Mouse (Mus musculus) embryonic stem cell, embryonic (primary cell): ENCODE measurements around the gene Golga4.

ENCODE experiments used
- CTCF ChIA-PET, 4 experiments: fragments of 300-600 bp in 2 of 4; fragments of 350-600 bp in 2 of 4; sonication (Branson Sonifier 250); formaldehyde crosslinking; loops; one replicate each; lab custom pipeline; 2022; ENCODE audit warnings: inconsistent platforms in 2 of 4; lab: Charles Lee
- POLR2A ChIA-PET, 4 experiments: fragments of 300-600 bp in 2 of 4; fragments of 350-600 bp in 2 of 4; sonication (Branson Sonifier 250); formaldehyde crosslinking; loops; one replicate each; lab custom pipeline; 2022; ENCODE audit warnings: antibody characterized with exemption in 4 of 4, inconsistent platforms in 1 of 4; lab: Charles Lee

Gene Golga4

DNA sequence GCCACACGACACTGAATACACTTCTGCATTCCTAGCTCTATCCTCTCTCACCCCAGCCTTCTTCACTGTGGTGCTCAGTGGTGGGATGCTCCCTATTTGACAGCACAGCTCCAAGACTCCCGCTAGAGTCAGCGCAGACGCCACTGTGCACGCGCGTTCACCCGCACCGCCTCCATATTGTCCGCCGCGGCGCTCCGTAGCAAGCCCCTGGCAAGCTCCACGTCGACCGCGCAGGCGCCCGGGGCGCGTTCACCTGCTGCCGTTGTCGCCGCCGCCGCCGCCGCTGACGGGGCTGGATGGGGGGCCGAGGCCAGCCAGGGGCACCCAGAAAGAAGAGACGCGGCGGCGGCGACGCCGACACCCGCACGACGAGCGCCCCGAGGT, at the start of gene Golga4:
Golga4 (plus strand) TSS at position 248 of the 384 bp plus-strand sequence.
- ChIA-PET CTCF (interaction anchor here in 3 of 4 experiments (0.7 to 1.8 kb wide), 9 partner anchors 9 to 811 kb away, joined by 3 to 8 read pairs (median 3); no protein-coding TSS in a partner anchor), POLR2A (interaction anchor here in 3 of 4 experiments (0.6 to 2.1 kb wide), 37 partner anchors 9 to 815 kb away, joined by 3 to 16 read pairs (median 4); partner anchors contain the start of genes Eomes (in 2 of the 3) and Cmc1 (in 1 of the 3))

DNA sequence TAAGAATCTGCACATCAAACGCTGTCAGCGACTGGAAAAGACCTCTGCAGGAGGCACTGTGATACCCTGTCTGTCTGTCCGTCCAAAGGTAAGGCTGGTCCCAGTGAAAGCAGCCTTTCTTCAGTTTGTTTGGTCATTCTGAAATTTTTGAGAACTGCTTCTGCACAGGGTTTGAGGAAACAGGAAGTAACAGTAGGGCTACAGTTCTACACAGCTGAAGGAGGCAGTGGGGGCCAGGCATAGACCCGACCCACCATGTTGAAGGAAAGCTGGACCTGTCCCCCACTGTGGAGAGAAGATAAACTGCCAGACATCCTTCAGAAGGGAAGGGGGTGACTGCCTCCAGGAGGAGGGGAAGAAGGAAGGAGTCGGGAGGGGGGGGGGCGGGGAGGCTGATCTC, 49.7 kb upstream of the Golga4 start:
- CTCF ChIA-PET: interaction anchor here in 1 of 4 experiments (0.6 kb wide), 1 partner anchor 1615 kb away, joined by 3 read pairs; no protein-coding TSS in a partner anchor
- POLR2A ChIA-PET: interaction anchor here in 2 of 4 experiments (0.6 to 2.1 kb wide), 4 partner anchors 11 to 374 kb away, joined by 3 to 9 read pairs (median 6); no protein-coding TSS in a partner anchor

DNA sequence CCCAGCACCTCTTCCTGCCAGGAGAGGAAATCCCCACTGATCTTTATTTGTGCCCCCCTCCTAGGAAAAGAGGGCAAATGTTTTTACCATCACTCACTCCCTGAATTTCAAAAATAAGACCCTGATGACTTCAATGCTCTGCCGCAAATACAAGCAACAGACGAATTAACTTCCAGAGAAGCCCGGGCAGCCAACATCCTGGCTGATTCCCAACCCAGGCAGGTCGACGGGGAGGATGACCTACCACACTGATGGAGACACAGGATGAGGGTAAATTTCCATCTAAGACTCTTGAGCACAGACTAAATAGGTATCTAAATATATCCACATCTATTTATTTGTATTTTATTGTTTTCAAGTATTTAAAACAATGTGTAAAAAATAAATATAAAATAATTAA, 48.0 kb upstream of the Golga4 start:
- ChIA-PET POLR2A (no interaction called here), CTCF (no interaction called here)

DNA sequence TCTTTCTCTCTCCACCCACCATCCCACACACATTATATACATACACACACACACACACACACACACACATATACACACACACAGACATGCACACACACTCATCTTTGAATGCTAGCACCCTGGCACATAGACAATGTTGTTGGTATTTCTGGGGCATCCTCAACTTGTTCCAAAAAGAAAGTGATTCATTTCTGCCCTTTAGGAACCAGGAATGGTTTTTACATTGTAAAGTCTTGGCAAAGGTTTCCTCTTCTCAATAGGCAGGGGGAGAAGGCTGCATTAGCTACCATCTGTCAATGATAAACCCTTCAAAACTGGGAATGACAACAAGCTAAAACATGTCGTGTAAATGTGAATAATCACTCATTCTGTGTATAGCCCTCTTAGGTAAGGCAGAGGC, 42.0 kb upstream of the Golga4 start:
- ChIA-PET CTCF (no interaction called here), POLR2A (interaction anchor here in 1 of 4 experiments (0.7 kb wide), 1 partner anchor 614 kb away, joined by 3 read pairs; no protein-coding TSS in a partner anchor)

DNA sequence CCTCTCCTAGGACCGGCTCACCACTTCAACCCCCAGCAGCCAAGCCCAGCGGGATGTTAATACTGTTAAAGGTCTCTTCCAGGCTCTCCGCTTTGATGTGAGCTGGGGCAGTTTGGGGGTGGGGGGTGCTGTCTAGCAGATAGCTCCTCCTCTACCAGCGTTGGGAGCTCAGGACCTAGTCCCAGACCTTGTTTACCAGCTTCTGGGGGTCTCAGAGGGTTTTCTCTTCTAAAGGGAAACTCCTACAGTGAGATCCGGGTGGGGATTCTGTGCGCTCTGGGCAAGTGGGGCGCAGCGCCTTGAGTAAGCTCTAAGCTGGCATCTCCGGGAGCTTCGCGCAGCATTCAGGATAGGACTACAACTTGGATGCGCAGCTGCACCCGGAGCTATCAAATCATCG, 37.8 kb upstream of the Golga4 start:
- POLR2A ChIA-PET: interaction anchor here in 3 of 4 experiments (0.5 to 4.4 kb wide), 15 partner anchors 9 to 113 kb away, joined by 3 to 23 read pairs (median 3); partner anchors contain the start of gene Eomes (in 2 of the 3)
- CTCF ChIA-PET: interaction anchor here (0.5 to 1.7 kb wide), 5 partner anchors 10 to 147 kb away, joined by 3 to 6 read pairs (median 4); partner anchors contain the start of gene Eomes (in 1 of the 4)

DNA sequence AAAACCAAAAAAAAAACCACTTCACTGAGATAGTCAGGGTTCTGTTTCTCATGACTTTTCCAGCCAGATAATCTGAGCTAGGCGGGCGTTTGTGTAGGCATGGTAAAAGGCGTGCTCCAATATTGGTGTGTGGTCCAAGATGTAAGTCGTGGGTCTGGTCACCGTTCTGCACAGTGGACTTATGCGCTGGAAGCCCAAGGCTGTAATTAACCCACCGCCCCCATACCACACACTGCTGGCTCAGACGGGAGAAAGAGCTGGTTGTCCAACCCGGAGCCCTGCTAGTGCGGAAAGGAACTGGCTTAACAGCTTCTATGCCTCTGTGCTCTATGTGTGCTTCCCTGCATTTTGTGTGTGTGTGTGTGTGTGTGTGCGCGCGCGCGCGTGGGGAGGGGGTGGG, 36.8 kb upstream of the Golga4 start:
- ChIA-PET POLR2A (interaction anchor here in 3 of 4 experiments (1.0 to 4.4 kb wide), 7 partner anchors 19 to 114 kb away, joined by 3 to 23 read pairs (median 3); no protein-coding TSS in a partner anchor), CTCF (no interaction called here)

DNA sequence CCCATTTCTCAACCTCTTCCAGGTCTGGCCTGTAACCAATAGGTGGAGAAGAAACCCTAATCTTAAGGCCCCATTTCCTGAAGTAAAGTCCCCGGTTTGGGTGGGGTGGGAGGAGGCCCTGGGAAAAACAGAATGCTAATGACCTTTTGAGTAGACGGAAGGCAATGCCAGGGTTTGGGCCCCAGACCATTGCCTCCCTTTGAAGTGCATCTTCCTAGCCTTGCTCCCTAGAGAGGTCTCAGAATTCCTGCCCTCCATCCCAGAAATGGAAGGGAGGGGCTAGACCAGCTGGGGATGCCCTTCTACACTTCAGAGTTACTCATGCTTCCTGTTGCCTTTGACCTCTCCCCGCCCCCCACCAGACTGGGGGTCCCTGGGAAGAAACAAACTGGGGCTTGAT, 34.8 kb upstream of the Golga4 start:
- ChIA-PET CTCF (no interaction called here), POLR2A (interaction anchor here in 2 of 4 experiments (0.6 to 4.4 kb wide), 4 partner anchors 15 to 65 kb away, joined by 4 to 23 read pairs (median 6); no protein-coding TSS in a partner anchor)

DNA sequence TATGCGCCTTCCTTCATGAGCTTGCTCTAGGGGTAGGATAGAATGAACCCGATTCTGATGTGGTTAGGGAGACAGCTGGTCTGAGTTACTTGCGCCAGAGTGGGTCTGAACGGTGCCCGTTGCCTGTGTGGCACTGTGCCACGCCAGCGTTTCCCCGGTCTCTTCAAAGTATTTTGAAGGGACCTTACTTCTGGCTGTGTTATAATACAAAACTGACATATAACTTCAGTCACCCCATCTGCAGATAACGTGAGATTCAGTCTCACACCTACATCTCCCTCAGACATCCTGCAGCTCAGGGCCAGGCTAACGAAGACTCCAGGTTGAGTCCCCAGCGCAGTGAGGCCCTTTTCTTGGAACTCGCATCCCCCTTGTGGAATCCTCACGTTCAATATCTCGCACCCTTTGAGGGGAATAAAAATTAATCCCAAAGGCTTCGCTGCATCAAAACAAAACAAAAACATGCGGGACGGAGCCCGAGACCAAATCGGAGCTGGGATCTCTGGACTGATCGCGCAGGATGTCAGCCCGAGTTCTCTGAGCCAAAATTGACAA, 29.8 kb upstream of the Golga4 start:
- CTCF ChIA-PET: interaction anchor here in 3 of 4 experiments (0.6 to 4.3 kb wide), 5 partner anchors 12 to 436 kb away, joined by 3 to 45 read pairs (median 4); partner anchors contain the start of gene Azi2 (in 1 of the 3)
- POLR2A ChIA-PET: interaction anchor here (0.6 to 6.2 kb wide), 16 partner anchors 12 to 459 kb away, joined by 3 to 69 read pairs (median 4); partner anchors contain the start of gene Golga4 (in 1 of the 4)

DNA sequence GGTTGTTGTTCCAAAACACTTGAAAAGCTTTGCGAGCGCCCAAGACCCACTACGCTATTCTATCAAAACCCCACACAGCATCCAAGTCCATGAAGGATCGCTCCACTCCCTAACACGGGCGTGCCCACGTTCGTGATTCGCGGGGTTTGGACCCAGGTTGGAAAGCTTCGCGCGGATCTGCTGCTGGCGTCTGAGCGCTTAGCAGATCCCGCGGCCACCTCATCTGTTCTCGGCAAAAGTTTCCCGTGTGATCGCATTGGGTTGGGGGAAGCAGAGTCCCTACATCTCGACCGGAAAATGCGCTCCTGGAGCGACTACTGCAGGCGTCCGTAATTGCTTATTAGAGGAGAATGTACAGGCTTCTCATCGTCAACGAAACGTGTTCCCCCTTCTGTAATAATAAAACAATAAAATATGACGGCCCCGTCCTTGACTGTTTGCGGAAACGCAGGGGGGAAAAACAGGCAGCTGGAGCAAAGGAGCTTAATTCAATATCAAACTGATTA, 29.2 kb upstream of the Golga4 start:
- ChIA-PET POLR2A (interaction anchor here (0.6 to 6.2 kb wide), 18 partner anchors 8 to 337 kb away, joined by 3 to 69 read pairs (median 4); partner anchors contain the start of gene Golga4 (in 1 of the 4)), CTCF (interaction anchor here in 3 of 4 experiments (0.6 to 4.3 kb wide), 5 partner anchors 12 to 108 kb away, joined by 3 to 45 read pairs (median 4); no protein-coding TSS in a partner anchor)

DNA sequence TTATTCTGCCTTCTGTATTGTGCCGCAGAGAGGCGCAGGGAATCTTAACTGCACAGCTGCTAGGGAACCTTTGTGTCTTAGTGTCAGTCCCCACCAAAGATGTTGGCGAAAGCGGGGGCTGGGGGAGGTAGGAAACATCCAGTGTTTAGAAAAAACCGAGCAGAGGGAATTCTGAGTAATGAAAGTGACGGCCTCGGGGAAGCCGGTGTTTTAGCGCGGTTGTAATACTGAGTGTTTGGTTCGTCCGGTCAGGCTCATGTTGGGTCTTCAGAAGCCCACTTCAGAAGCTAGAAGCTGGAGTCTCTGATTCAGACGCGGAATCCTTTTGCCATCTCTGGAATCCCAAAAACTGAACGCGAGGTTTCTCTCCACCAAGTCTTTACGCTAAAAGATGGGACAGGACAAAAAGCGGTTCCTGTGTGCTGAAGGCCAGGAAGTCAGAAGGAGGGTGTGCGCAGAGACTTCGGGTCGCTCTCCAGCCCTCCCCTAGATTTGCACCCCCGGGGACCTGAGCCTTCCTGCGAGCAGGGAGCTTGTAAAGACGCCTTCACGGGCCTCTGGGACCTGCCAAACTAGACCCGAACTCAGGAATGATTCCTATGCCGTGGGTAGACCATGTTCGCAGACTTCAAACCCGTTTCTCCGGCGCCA, 28.7 kb upstream of the Golga4 start:
- POLR2A ChIA-PET: interaction anchor here in 3 of 4 experiments (0.5 to 6.2 kb wide), 31 partner anchors 9 to 417 kb away, joined by 3 to 69 read pairs (median 3); partner anchors contain the start of gene Golga4 (in 2 of the 3)

DNA sequence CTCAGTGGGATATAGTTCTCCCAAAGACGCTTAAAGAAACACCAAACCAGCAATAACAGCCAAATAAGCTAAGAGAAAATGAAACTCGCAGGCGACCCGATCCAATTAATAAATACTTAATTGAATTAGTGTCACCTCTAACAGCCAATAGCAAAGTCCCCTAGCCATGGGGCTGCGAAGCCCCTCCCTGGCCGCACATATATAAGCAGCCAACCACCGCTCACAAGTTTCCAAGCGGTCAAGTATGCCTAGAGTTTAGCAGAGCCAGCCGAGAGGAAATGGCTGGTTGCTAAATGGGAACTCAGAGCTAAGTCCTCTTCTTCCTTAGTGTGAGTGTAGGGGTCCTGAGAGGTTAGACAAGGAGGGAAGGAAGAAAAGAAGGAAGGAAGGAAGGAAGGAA, 28.1 kb upstream of the Golga4 start, which contains the start of gene Eomes:
Eomes (plus strand) TSS at position 252 of the 400 bp plus-strand sequence.
- ChIA-PET CTCF (interaction anchor here (0.6 to 4.3 kb wide), 17 partner anchors 10 to 1469 kb away, joined by 3 to 45 read pairs (median 4); no protein-coding TSS in a partner anchor), POLR2A (interaction anchor here (0.6 to 6.2 kb wide), 38 partner anchors 8 to 361 kb away, joined by 3 to 69 read pairs (median 4); partner anchors contain the start of gene Golga4 (in 2 of the 4))

More for the DNA sequence above, 28.7 kb upstream of the Golga4 start:
- CTCF ChIA-PET: interaction anchor here in 3 of 4 experiments (0.5 to 4.3 kb wide), 10 partner anchors 9 to 875 kb away, joined by 3 to 45 read pairs (median 4); no protein-coding TSS in a partner anchor

DNA sequence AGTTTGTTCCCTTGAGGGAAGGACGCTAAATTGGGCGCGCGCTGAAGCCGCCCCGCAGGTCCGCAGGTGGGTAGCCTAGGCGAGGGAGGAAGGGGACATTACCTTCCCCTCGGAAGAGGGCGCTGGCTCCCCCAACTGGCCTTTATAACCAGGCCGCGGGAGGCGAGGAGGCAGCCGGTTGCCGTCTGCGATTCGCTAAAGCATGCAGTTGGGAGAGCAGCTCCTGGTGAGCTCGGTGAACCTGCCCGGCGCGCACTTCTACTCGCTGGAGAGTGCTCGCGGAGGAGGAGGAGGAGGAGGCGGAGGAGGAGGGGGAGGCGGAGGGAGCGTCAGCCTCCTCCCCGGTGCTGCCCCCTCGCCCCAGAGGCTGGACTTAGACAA, 27.6 kb upstream of the Golga4 start:
- ChIA-PET POLR2A (interaction anchor here (0.6 to 6.2 kb wide), 42 partner anchors 8 to 437 kb away, joined by 3 to 69 read pairs (median 4); partner anchors contain the start of gene Golga4 (in 2 of the 4)), CTCF (interaction anchor here (0.6 to 4.3 kb wide), 20 partner anchors 10 to 1469 kb away, joined by 3 to 45 read pairs (median 4); partner anchors contain the start of gene Azi2 (in 1 of the 4))

DNA sequence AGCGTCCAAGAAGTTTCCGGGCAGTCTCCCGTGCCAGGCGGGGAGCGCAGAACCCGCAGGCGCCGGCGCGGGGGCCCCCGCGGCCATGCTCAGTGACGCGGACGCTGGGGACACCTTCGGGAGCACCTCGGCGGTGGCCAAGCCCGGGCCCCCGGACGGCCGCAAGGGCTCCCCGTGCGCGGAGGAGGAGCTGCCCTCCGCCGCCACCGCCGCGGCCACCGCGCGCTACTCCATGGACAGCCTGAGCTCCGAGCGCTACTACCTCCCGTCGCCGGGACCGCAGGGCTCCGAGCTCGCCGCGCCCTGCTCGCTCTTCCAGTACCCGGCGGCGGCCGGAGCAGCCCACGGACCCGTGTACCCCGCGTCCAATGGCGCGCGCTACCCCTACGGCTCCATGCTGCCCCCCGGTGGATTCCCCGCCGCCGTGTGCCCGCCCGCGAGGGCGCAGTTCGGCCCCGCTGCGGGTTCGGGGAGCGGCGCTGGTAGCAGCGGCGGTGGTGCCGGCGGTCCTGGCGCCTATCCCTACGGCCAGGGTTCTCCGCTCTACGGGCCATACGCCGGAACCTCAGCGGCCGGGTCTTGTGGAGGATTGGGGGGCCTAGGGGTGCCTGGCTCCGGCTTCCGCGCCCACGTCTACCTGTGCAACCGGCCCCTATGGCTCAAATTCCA, 27.1 kb upstream of the Golga4 start:
- CTCF ChIA-PET: interaction anchor here (0.5 to 4.3 kb wide), 20 partner anchors 9 to 439 kb away, joined by 3 to 45 read pairs (median 4); partner anchors contain the start of gene Azi2 (in 2 of the 4)
- POLR2A ChIA-PET: interaction anchor here (0.6 to 6.2 kb wide), 36 partner anchors 9 to 437 kb away, joined by 3 to 69 read pairs (median 4); partner anchors contain the start of gene Golga4 (in 1 of the 4)

DNA sequence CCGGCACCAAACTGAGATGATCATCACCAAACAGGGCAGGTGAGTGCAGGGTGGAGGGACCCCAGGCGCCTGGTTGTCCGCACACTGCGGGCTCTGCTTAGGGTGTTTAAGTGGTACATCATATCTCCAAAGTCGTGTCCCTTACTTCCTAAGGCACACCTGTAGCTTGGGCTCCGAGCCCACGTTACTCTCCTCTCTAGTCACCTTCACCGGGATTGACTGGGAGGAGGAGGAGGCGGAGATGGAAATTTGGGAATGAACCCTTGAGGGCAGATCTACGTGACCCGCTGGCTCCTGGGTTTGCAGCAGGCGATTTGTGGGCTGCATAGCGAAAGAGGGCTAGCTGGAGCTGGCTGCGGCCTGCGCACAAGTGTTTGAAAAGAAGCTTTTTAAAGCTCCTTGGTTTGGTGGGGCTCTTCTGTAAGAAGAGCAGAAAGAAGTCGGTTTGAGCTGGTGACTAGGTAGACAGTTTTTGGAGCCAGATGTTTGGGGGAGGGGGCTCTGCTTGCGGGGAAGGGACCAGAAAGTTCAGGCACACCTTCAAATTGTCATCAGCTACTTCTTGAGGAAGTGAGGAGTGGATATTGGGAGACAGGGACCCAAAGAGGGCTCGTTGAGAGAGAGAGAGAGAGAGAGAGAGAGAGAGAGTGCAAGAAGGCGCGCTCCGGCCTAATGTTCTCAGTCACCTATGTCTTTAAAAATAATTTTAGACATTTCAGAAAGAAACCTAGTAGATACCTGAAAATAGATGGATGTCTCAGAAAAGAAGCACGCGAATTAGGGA, 26.4 kb upstream of the Golga4 start:
- CTCF ChIA-PET: interaction anchor here (0.5 to 4.3 kb wide), 14 partner anchors 9 to 440 kb away, joined by 3 to 45 read pairs (median 5); partner anchors contain the start of gene Azi2 (in 2 of the 4)
- POLR2A ChIA-PET: interaction anchor here (0.6 to 6.2 kb wide), 30 partner anchors 8 to 438 kb away, joined by 3 to 69 read pairs (median 4); no protein-coding TSS in a partner anchor

DNA sequence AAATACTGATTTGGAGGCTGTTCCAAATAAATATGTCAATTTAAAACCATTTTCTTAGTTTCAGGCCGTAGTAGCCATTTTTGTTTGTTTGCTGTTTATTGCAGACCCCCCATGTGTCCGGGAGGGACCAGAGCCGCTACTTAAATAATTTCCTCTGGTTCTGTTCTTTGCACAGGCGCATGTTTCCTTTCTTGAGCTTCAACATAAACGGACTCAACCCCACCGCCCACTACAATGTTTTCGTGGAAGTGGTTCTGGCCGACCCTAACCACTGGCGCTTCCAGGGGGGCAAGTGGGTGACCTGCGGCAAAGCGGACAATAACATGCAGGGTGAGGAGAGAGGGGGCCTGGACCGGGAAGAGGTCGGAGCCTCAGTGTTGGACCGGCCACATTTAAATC, 25.8 kb upstream of the Golga4 start:
- POLR2A ChIA-PET: interaction anchor here (0.7 to 6.2 kb wide), 12 partner anchors 8 to 92 kb away, joined by 3 to 69 read pairs (median 6); no protein-coding TSS in a partner anchor
- CTCF ChIA-PET: interaction anchor here in 3 of 4 experiments (0.6 to 4.3 kb wide), 7 partner anchors 8 to 440 kb away, joined by 3 to 45 read pairs (median 5); partner anchors contain the start of gene Azi2 (in 1 of the 3)

DNA sequence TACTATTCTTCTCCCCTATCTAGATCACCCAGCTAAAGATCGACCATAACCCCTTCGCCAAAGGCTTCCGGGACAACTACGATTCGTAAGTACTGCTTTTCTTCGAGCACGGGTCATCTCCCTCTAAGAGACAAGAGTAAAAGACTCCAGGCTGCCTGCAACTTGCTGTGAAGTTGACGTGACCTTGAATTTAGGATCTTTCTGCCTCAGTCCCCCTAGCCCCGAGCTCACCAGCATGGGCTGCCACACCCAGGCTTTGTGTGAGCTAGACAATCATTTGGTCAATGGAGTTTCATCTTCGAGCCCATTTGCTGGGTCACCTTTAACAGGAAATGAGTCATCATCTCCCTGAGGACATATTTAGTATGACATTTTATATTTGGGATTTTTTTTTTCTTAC, 23.9 kb upstream of the Golga4 start:
- ChIA-PET CTCF (no interaction called here), POLR2A (interaction anchor here in 3 of 4 experiments (0.8 to 1.5 kb wide), 4 partner anchors 10 to 76 kb away, joined by 3 to 7 read pairs (median 4); no protein-coding TSS in a partner anchor)
